ENCODE assay signal across 12 mouse cellular contexts in the genomic region with DNA sequence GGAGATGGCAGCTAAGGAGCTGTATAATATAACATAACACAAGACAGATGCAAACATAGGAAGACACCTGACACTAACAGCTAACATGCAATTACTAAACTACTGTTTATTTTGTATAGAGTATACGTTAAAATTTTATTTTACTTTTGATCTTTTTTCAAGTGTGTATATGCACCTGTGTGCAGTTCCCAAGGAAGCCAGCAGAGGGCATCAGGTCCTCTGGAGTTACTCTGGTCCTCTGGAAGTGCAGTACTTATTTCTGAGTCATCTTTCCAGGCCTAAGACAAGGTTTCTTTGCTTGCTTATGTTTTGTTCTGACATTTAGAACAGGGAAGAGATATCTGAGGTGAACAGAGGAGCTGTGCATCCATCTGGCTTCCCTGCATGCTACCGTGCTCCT. TPM values are rescaled to one million over a fixed set of nuclear protein-coding genes. Genes with fewer than 3 reads are reported as not detected.
DNase-seq lines count a peak whose midpoint lies in the region; ATAC-seq and TF ChIP-seq lines count a peak whose summit lies in the region.
"Had no signal": no experiment of that assay in that cellular context is flagged by ENCODE, and none has a peak within 500 bp of the region (broad histone marks: within the 10 kb centered on the region; RNA-seq: fewer than 3 reads in every experiment).

No protein-coding gene starts in this region.

- no peak overlapping the region for H3K4me3 ChIP-seq in kidney, postnatal 0 days (replicated peaks; ENCODE audit: low read depth, low read length)
- H3K4me3 ChIP-seq in bone marrow, adult 2 months (replicated peaks; ENCODE audit: control insufficient read depth, low read depth, low read length), result no peak overlapping the region
- H3K4me3 ChIP-seq: embryonic facial prominence, embryonic 13.5 days; heart, embryonic 13.5 days; midbrain, embryonic 15.5 days had no signal

- H3K9ac ChIP-seq in kidney, postnatal 0 days (ENCODE audit: low read depth, low read length), result no peak overlapping the region
- H3K9ac ChIP-seq: embryonic facial prominence, embryonic 13.5 days; heart, embryonic 13.5 days; midbrain, embryonic 15.5 days had no signal

- no peak for ATAC-seq in kidney, postnatal 0 days (replicated peaks; ENCODE audit: low FRiP score, low read depth)
- ATAC-seq: intestine, embryonic 16.5 days; midbrain, embryonic 15.5 days had no signal

- DNase-seq in kidney, postnatal 0 days (ENCODE audit: low spot score), result no peak
- DNase-seq in kidney, adult 11 months, result no peak
- peak; percentile 19 for DNase-seq in thymus, postnatal 14 days
- DNase-seq in thymus, postnatal 10 days (ENCODE audit: low spot score in 2 of 2), result no peak
- no peak for DNase-seq in frontal cortex, adult 2 months (ENCODE audit: extremely low spot score in 1 of 2, low spot score in 1 of 2)
- no peak for DNase-seq in embryo, embryonic 10.5 days (ENCODE audit: low spot score)
- DNase-seq: cerebellum, adult 11-12 months had no signal

- no peaks in the 10 kb centered on the region for H3K36me3 ChIP-seq in kidney, postnatal 0 days (ENCODE audit: insufficient read depth, low read length)
- H3K36me3 ChIP-seq: heart, embryonic 13.5 days; midbrain, embryonic 15.5 days had no signal

- no peaks in the 10 kb centered on the region for H3K9me3 ChIP-seq in kidney, postnatal 0 days (replicated peaks; ENCODE audit: low read length)
- H3K9me3 ChIP-seq: midbrain, embryonic 15.5 days had no signal

- H3K27ac ChIP-seq in kidney, postnatal 0 days, result no peak overlapping the region
- no peak overlapping the region for H3K27ac ChIP-seq in bone marrow, adult 2 months (ENCODE audit: control insufficient read depth, insufficient read depth, low read depth, low read length, poor library complexity)
- H3K27ac ChIP-seq: embryonic facial prominence, embryonic 13.5 days; heart, embryonic 13.5 days; midbrain, embryonic 15.5 days had no signal

- TF ChIP-seq CTCF in kidney, postnatal 0 days (IDR thresholded peaks at IDR 0.05; ENCODE audit: low read depth), result peak; percentile 44; the same call in 1 of the 2 replicates
- TF ChIP-seq CTCF in bone marrow, adult 2 months (IDR thresholded peaks at IDR 0.05; ENCODE audit: control insufficient read depth, insufficient read depth, low read length), result peak; percentile 52

- 0 out of 2 replicates have a peak, but pooled peaks cover 3% of the 10 kb centered on the region for H3K4me1 ChIP-seq in kidney, postnatal 0 days (replicated peaks; ENCODE audit: insufficient read depth, low read length)
- H3K4me1 ChIP-seq in bone marrow, adult 2 months (ENCODE audit: control insufficient read depth, insufficient read depth, low read length), result no peaks in the 10 kb centered on the region
- H3K4me1 ChIP-seq: midbrain, embryonic 15.5 days had no signal

- no peak overlapping the region for H3K4me2 ChIP-seq in kidney, postnatal 0 days (ENCODE audit: low read length)
- H3K4me2 ChIP-seq: embryonic facial prominence, embryonic 13.5 days; heart, embryonic 13.5 days; midbrain, embryonic 15.5 days had no signal

- H3K27me3 ChIP-seq in kidney, postnatal 0 days (ENCODE audit: insufficient read depth, low read length), result no peaks in the 10 kb centered on the region
- H3K27me3 ChIP-seq: embryonic facial prominence, embryonic 13.5 days; heart, embryonic 13.5 days; midbrain, embryonic 15.5 days had no signal

- 95% methylated on average over 2 of the region's 2 CpGs for WGBS in kidney, postnatal 0 days
- WGBS in bone marrow, adult 2 months, result 88% methylated on average over 2 of the region's 2 CpGs

- TF ChIP-seq POLR2A in bone marrow, adult 2 months (IDR thresholded peaks at IDR 0.05; ENCODE audit: borderline replicate concordance, control insufficient read depth, low read depth, low read length), result no peak

RNA-seq across cellular contexts. Expression of gene Plbd1, which starts 17.6 kb away (rescaled TPM):
- polyA plus RNA-seq in kidney, postnatal 0 days (2015; fragmentation: Nextera tagmentation; extraction: Ambion mirVana), result 5.2 and 7.0 TPM in 2 replicates
- polyA plus RNA-seq in bone marrow, adult 2 months (2011; ENCODE audit: insufficient read depth, insufficient read length, low replicate concordance, missing spikeins), result 21.1 and 70.1 TPM in 2 replicates
- 0.34 TPM in 2 replicates for polyA plus RNA-seq in frontal cortex, adult 2 months (2012; rRNA removed)
